In genomic region chr6:83673395-83673794, GRCm38 (mm10) we compare ENCODE assay signal across 8 mouse cellular contexts. TPM values are rescaled to one million over a fixed set of nuclear protein-coding genes. Genes with fewer than 3 reads are reported as not detected.
A peak's percentile ranks its signal among the peaks of the same experiment; 100 is the strongest.
DNase-seq lines count a peak whose midpoint lies in the region; ATAC-seq and TF ChIP-seq lines count a peak whose summit lies in the region.

No protein-coding gene starts in this region.

- H3K9me3 ChIP-seq in kidney, embryonic 16.5 days (ENCODE audit: low read length) = no peaks in the 10 kb centered on the region

- TF ChIP-seq CTCF in kidney, adult 2 months (conservative IDR thresholded peaks at IDR 0.05; ENCODE audit: insufficient read depth, insufficient read length, low read depth, low read length) = peak; percentile 78

- no peaks in the 10 kb centered on the region for H3K4me1 ChIP-seq in kidney, adult 2 months (ENCODE audit: control insufficient read depth, insufficient read depth, low read length)
- no peaks in the 10 kb centered on the region for H3K4me1 ChIP-seq in kidney, embryonic 16.5 days (ENCODE audit: insufficient read depth, low read length)

- WGBS in kidney, adult 2 months = 8% methylated on average over 4 of the region's 4 CpGs
- WGBS in kidney, embryonic 16.5 days = 5% methylated on average over 4 of the region's 4 CpGs

- ATAC-seq in kidney, embryonic 16.5 days (ENCODE audit: low FRiP score, low TSS enrichment) = no peak

- no peaks in the 10 kb centered on the region for H3K36me3 ChIP-seq in kidney, adult 2 months (ENCODE audit: control insufficient read depth, insufficient read depth, low read length)
- H3K36me3 ChIP-seq in kidney, embryonic 16.5 days (ENCODE audit: insufficient read depth, low read length) = no peaks in the 10 kb centered on the region

- no peak overlapping the region for H3K27ac ChIP-seq in kidney, adult 2 months (ENCODE audit: insufficient read depth, low read depth, low read length)
- H3K27ac ChIP-seq in kidney, embryonic 16.5 days (ENCODE audit: low read length) = no peak overlapping the region

- no peak overlapping the region for H3K4me2 ChIP-seq in kidney, embryonic 16.5 days (replicated peaks; ENCODE audit: low read depth, low read length)

- H3K4me3 ChIP-seq in kidney, adult 2 months (ENCODE audit: insufficient read depth, low read depth, low read length) = no peak overlapping the region
- no peak overlapping the region for H3K4me3 ChIP-seq in kidney, embryonic 16.5 days (ENCODE audit: low read length)

- peak; percentile 54 for DNase-seq in kidney, adult 2 months
- peak; percentile 34 for DNase-seq in cerebellum, adult 11-12 months
- DNase-seq in frontal cortex, postnatal 14 days (ENCODE audit: low spot score in 2 of 2) = peak; percentile 27 to 83
- DNase-seq in kidney, postnatal 25 days = peak; percentile 70 to 83
- DNase-seq in lung, adult 18-20 months = peak; percentile 33 to 60
- DNase-seq in right cerebral cortex, adult 2 months (ENCODE audit: low spot score in 2 of 2) = peak; percentile 83 to 88
- peak; percentile 31 for DNase-seq in urinary bladder, postnatal 10 days (ENCODE audit: low spot score)

- no peak for TF ChIP-seq POLR2A in kidney, adult 2 months (IDR thresholded peaks at IDR 0.05; ENCODE audit: low read depth, low read length)

- H3K27me3 ChIP-seq in kidney, adult 2 months (replicated peaks; ENCODE audit: control insufficient read depth, insufficient read depth, low read length) = no peaks in the 10 kb centered on the region
- 0 out of 2 replicates have a peak, but pooled peaks cover 3% of the 10 kb centered on the region for H3K27me3 ChIP-seq in kidney, embryonic 16.5 days (ENCODE audit: insufficient read depth, low read length)

- no peak overlapping the region for H3K9ac ChIP-seq in kidney, embryonic 16.5 days (replicated peaks; ENCODE audit: low read length)

RNA-seq across cellular contexts. Expression of gene Cd207, which starts 4.3 kb away (rescaled TPM):
- polyA plus RNA-seq in kidney, adult 2 months (2012; rRNA removed) = 0.19 and 0.28 TPM in 2 replicates
- polyA plus RNA-seq in kidney, embryonic 16.5 days (2015; fragmentation: Nextera tagmentation; extraction: Ambion mirVana) = not detected in 2 replicates

RNA-seq across cellular contexts. Expression of gene Clec4f, which starts 17.4 kb away (rescaled TPM):
- polyA plus RNA-seq in kidney, adult 2 months (2012; rRNA removed) = not detected in 2 replicates
- polyA plus RNA-seq in kidney, embryonic 16.5 days (2015; fragmentation: Nextera tagmentation; extraction: Ambion mirVana) = 0.07 TPM in 1 of 2 replicates, not detected in the other

RNA-seq across cellular contexts. Expression of gene Vax2, which starts 37.7 kb away (rescaled TPM):
- polyA plus RNA-seq in kidney, adult 2 months (2012; rRNA removed) = not detected in 2 replicates
- not detected in 2 replicates for polyA plus RNA-seq in kidney, embryonic 16.5 days (2015; fragmentation: Nextera tagmentation; extraction: Ambion mirVana)

Comparison
In these comparisons a context has a peak if more than half of its experiments do, and no peak if none do; other contexts are left out.
1. DNase-seq: peak in every context shown above with its lines; median percentile 86 in right cerebral cortex, adult 2 months; 76 in kidney, postnatal 25 days; 55 in frontal cortex, postnatal 14 days; 54 in kidney, adult 2 months; 46 in lung, adult 18-20 months; 34 in cerebellum, adult 11-12 months; 31 in urinary bladder, postnatal 10 days.